Mouse (Mus musculus): ENCODE results near the gene Zfp37. TPM values are rescaled to one million over a fixed set of nuclear protein-coding genes. Genes with fewer than 3 reads are reported as not detected.

Gene Zfp37
- polyA plus RNA-seq, 1 experiment from 2014 or later: 23.5 TPM

- H3K36me3 ChIP-seq (replicated peaks): no peaks in the 10 kb centered on the region
- no peaks in the 10 kb centered on the region for H3K9me3 ChIP-seq
- H3K4me2 ChIP-seq: no peak overlapping the region
- no peak overlapping the region for H3K9ac ChIP-seq
- no peaks in the 10 kb centered on the region for H3K27me3 ChIP-seq
- no peak overlapping the region for H3K27ac ChIP-seq
- no peak for ATAC-seq (ENCODE audit: low FRiP score)
- H3K4me3 ChIP-seq (replicated peaks): no peak overlapping the region
- WGBS: 35% methylated on average over 8 of the region's 8 CpGs
- H3K4me1 ChIP-seq: no peaks in the 10 kb centered on the region
Measured at GRCm38 (mm10) chr4:62256931-62257330, 26.1 kb upstream of the Zfp37 start.

- H3K4me3 ChIP-seq (replicated peaks): no peak overlapping the region
- H3K9me3 ChIP-seq: no peaks in the 10 kb centered on the region
- H3K27me3 ChIP-seq: no peaks in the 10 kb centered on the region
- H3K9ac ChIP-seq: no peak overlapping the region
- WGBS: 73% methylated on average over 8 of the region's 8 CpGs
- no peak for ATAC-seq (ENCODE audit: low FRiP score)
- no peaks in the 10 kb centered on the region for H3K36me3 ChIP-seq (replicated peaks)
- no peaks in the 10 kb centered on the region for H3K4me1 ChIP-seq
- no peak overlapping the region for H3K4me2 ChIP-seq
- no peak overlapping the region for H3K27ac ChIP-seq
Measured at GRCm38 (mm10) chr4:62254551-62254950, 23.7 kb upstream of the Zfp37 start.

- Histone ChIP-seq H3K27me3 (no peaks in the 10 kb centered on the region), H3K9ac (no peak overlapping the region), H3K9me3 (no peaks in the 10 kb centered on the region), H3K4me2 (no peak overlapping the region), H3K36me3 (replicated peaks) (no peaks in the 10 kb centered on the region), H3K4me3 (replicated peaks) (no peak overlapping the region), H3K27ac (no peak overlapping the region), H3K4me1 (no peaks in the 10 kb centered on the region)
- WGBS: 91% methylated on average over 4 of the region's 4 CpGs
- no peak for ATAC-seq (ENCODE audit: low FRiP score)
Measured at GRCm38 (mm10) chr4:62251776-62252175, 20.9 kb upstream of the Zfp37 start.

GRCm38 (mm10) chr4:62250896-62251544, 20.2 kb upstream of the Zfp37 start:
- no peaks in the 10 kb centered on the region for H3K36me3 ChIP-seq (replicated peaks)
- H3K27me3 ChIP-seq: no peaks in the 10 kb centered on the region
- H3K4me1 ChIP-seq: no peaks in the 10 kb centered on the region
- no peak overlapping the region for H3K4me2 ChIP-seq
- no peaks in the 10 kb centered on the region for H3K9me3 ChIP-seq
- whole genome bisulfite sequencing: 41% methylated on average over 3 of the region's 3 CpGs
- no peak for ATAC-seq (ENCODE audit: low FRiP score)
- no peak overlapping the region for H3K4me3 ChIP-seq (replicated peaks)
- H3K9ac ChIP-seq: no peak overlapping the region
- no peak overlapping the region for H3K27ac ChIP-seq

GRCm38 (mm10) chr4:62248328-62248727, 17.5 kb upstream of the Zfp37 start:
- Histone ChIP-seq H3K27me3 (no peaks in the 10 kb centered on the region), H3K4me2 (no peak overlapping the region), H3K4me1 (no peaks in the 10 kb centered on the region), H3K9me3 (no peaks in the 10 kb centered on the region), H3K36me3 (replicated peaks) (no peaks in the 10 kb centered on the region), H3K27ac (no peak overlapping the region), H3K4me3 (replicated peaks) (no peak overlapping the region), H3K9ac (no peak overlapping the region)
- no peak for ATAC-seq (ENCODE audit: low FRiP score)
- WGBS: 51% methylated on average over 4 of the region's 4 CpGs

GRCm38 (mm10) chr4:62240586-62240985, 9.7 kb upstream of the Zfp37 start:
- WGBS: 56% methylated on average over 6 of the region's 6 CpGs
- Histone ChIP-seq H3K36me3 (replicated peaks) (no peaks in the 10 kb centered on the region), H3K9ac (no peak overlapping the region), H3K4me2 (no peak overlapping the region), H3K4me3 (replicated peaks) (no peak overlapping the region), H3K4me1 (no peaks in the 10 kb centered on the region), H3K9me3 (no peaks in the 10 kb centered on the region), H3K27ac (no peak overlapping the region), H3K27me3 (no peaks in the 10 kb centered on the region)
- no peak for ATAC-seq (ENCODE audit: low FRiP score)

- Histone ChIP-seq H3K27me3 (no peaks in the 10 kb centered on the region), H3K9ac (no peak overlapping the region), H3K4me2 (no peak overlapping the region), H3K27ac (no peak overlapping the region), H3K9me3 (no peaks in the 10 kb centered on the region), H3K4me1 (no peaks in the 10 kb centered on the region), H3K4me3 (replicated peaks) (no peak overlapping the region), H3K36me3 (replicated peaks) (no peaks in the 10 kb centered on the region)
- no peak for ATAC-seq (ENCODE audit: low FRiP score)
- WGBS: 84% methylated on average over 1 of the region's 1 CpGs
Measured at GRCm38 (mm10) chr4:62230153-62230552, 694 bp downstream of the Zfp37 start.

GRCm38 (mm10) chr4:62229448-62229847, 1.4 kb downstream of the Zfp37 start:
- H3K9ac ChIP-seq: no peak overlapping the region
- H3K27me3 ChIP-seq: no peaks in the 10 kb centered on the region
- H3K36me3 ChIP-seq (replicated peaks): no peaks in the 10 kb centered on the region
- ATAC-seq (ENCODE audit: low FRiP score): no peak
- no peaks in the 10 kb centered on the region for H3K9me3 ChIP-seq
- H3K4me2 ChIP-seq: no peak overlapping the region
- no peak overlapping the region for H3K4me3 ChIP-seq (replicated peaks)
- no peaks in the 10 kb centered on the region for H3K4me1 ChIP-seq
- no peak overlapping the region for H3K27ac ChIP-seq
- WGBS: 89% methylated on average over 7 of the region's 7 CpGs

- WGBS: 57% methylated on average over 10 of the region's 10 CpGs
- Histone ChIP-seq H3K9me3 (no peaks in the 10 kb centered on the region), H3K27me3 (no peaks in the 10 kb centered on the region), H3K9ac (no peak overlapping the region), H3K27ac (no peak overlapping the region), H3K4me2 (no peak overlapping the region), H3K36me3 (replicated peaks) (no peaks in the 10 kb centered on the region), H3K4me1 (no peaks in the 10 kb centered on the region), H3K4me3 (replicated peaks) (no peak overlapping the region)
- no peak for ATAC-seq (ENCODE audit: low FRiP score)
Measured at GRCm38 (mm10) chr4:62228391-62228790, 2.5 kb downstream of the Zfp37 start.

- Histone ChIP-seq H3K36me3 (replicated peaks) (no peaks in the 10 kb centered on the region), H3K4me3 (replicated peaks) (no peak overlapping the region), H3K9ac (no peak overlapping the region), H3K27ac (no peak overlapping the region), H3K27me3 (no peaks in the 10 kb centered on the region), H3K4me1 (0 out of 2 replicates have a peak, but pooled peaks cover 6% of the 10 kb centered on the region), H3K9me3 (no peaks in the 10 kb centered on the region), H3K4me2 (no peak overlapping the region)
- 76% methylated on average over 2 of the region's 2 CpGs for WGBS
- ATAC-seq (ENCODE audit: low FRiP score): no peak
Measured at GRCm38 (mm10) chr4:62213490-62213889, 17.4 kb downstream of the Zfp37 start.

GRCm38 (mm10) chr4:62210035-62210434, 20.8 kb downstream of the Zfp37 start:
- 53% methylated on average over 4 of the region's 4 CpGs for WGBS
- no peak for ATAC-seq (ENCODE audit: low FRiP score)
- Histone ChIP-seq H3K4me2 (no peak overlapping the region), H3K27me3 (no peaks in the 10 kb centered on the region), H3K4me1 (peaks cover 15% of the 10 kb centered on the region), H3K9me3 (no peaks in the 10 kb centered on the region), H3K36me3 (replicated peaks) (peaks cover 8% of the 10 kb centered on the region; the same call in 1 of the 2 replicates), H3K4me3 (replicated peaks) (no peak overlapping the region), H3K27ac (no peak overlapping the region), H3K9ac (no peak overlapping the region)

- Histone ChIP-seq H3K27me3 (no peaks in the 10 kb centered on the region), H3K9ac (peak overlapping the region; percentile 68), H3K4me1 (peaks cover 15% of the 10 kb centered on the region), H3K4me2 (peak overlapping the region; percentile 64), H3K36me3 (replicated peaks) (peaks cover 18% of the 10 kb centered on the region), H3K4me3 (replicated peaks) (peak overlapping the region; percentile 50), H3K27ac (peak overlapping the region; percentile 81), H3K9me3 (no peaks in the 10 kb centered on the region)
- peak; percentile 45 for ATAC-seq (ENCODE audit: low FRiP score)
- 5% methylated on average over 19 of the region's 19 CpGs for WGBS
Measured at GRCm38 (mm10) chr4:62208696-62209380, 22.0 kb downstream of the Zfp37 start.
